8 mouse cellular contexts compared by ENCODE assay signal in genomic region chr13:112721946-112722729, GRCm38 (mm10).
DNase-seq lines count a peak whose midpoint lies in the region; ATAC-seq and TF ChIP-seq lines count a peak whose summit lies in the region.

No protein-coding gene starts in this region.

- no peak overlapping the region for H3K9ac ChIP-seq in hindbrain, embryonic 11.5 days (ENCODE audit: low read depth, low read length)
- H3K9ac ChIP-seq in embryonic facial prominence, embryonic 15.5 days, result no peak overlapping the region
- no peak overlapping the region for H3K9ac ChIP-seq in limb, embryonic 12.5 days (replicated peaks)

- peaks cover 14% of the 10 kb centered on the region; the same call in 1 of the 2 replicates for H3K36me3 ChIP-seq in hindbrain, embryonic 10.5 days
- no peaks in the 10 kb centered on the region for H3K36me3 ChIP-seq in hindbrain, embryonic 11.5 days (ENCODE audit: control insufficient read depth, insufficient read depth, low read length)
- no peaks in the 10 kb centered on the region for H3K36me3 ChIP-seq in embryonic facial prominence, embryonic 15.5 days
- H3K36me3 ChIP-seq in kidney, adult 2 months (ENCODE audit: control insufficient read depth, insufficient read depth, low read length), result no peaks in the 10 kb centered on the region
- peaks cover 5% of the 10 kb centered on the region; the same call in 1 of the 2 replicates for H3K36me3 ChIP-seq in limb, embryonic 12.5 days

- no peak for TF ChIP-seq POLR2A in kidney, adult 2 months (IDR thresholded peaks at IDR 0.05; ENCODE audit: low read depth, low read length)

- H3K4me1 ChIP-seq in hindbrain, embryonic 10.5 days (replicated peaks), result peaks cover 10% of the 10 kb centered on the region
- H3K4me1 ChIP-seq in hindbrain, embryonic 11.5 days (replicated peaks; ENCODE audit: control insufficient read depth, insufficient read depth, low read length), result no peaks in the 10 kb centered on the region
- H3K4me1 ChIP-seq in embryonic facial prominence, embryonic 15.5 days, result peaks cover 5% of the 10 kb centered on the region; the same call in 1 of the 2 replicates
- H3K4me1 ChIP-seq in kidney, adult 2 months (ENCODE audit: control insufficient read depth, insufficient read depth, low read length), result no peaks in the 10 kb centered on the region
- peaks cover 22% of the 10 kb centered on the region for H3K4me1 ChIP-seq in limb, embryonic 12.5 days (replicated peaks)

- no peaks in the 10 kb centered on the region for H3K9me3 ChIP-seq in hindbrain, embryonic 10.5 days
- H3K9me3 ChIP-seq in hindbrain, embryonic 11.5 days (ENCODE audit: control insufficient read depth, low read length), result no peaks in the 10 kb centered on the region
- no peaks in the 10 kb centered on the region for H3K9me3 ChIP-seq in embryonic facial prominence, embryonic 15.5 days (replicated peaks)
- H3K9me3 ChIP-seq in limb, embryonic 12.5 days, result no peaks in the 10 kb centered on the region

- H3K4me2 ChIP-seq in hindbrain, embryonic 11.5 days (replicated peaks; ENCODE audit: low read depth, low read length), result no peak overlapping the region
- no peak overlapping the region for H3K4me2 ChIP-seq in embryonic facial prominence, embryonic 15.5 days (replicated peaks)
- no peak overlapping the region for H3K4me2 ChIP-seq in limb, embryonic 12.5 days

- peak overlapping the region; percentile 64 for H3K27ac ChIP-seq in hindbrain, embryonic 10.5 days
- no peak overlapping the region for H3K27ac ChIP-seq in hindbrain, embryonic 11.5 days (ENCODE audit: low read depth, low read length)
- peak overlapping the region; percentile 76 for H3K27ac ChIP-seq in embryonic facial prominence, embryonic 15.5 days (replicated peaks)
- H3K27ac ChIP-seq in kidney, adult 2 months (ENCODE audit: insufficient read depth, low read depth, low read length), result peak overlapping the region; percentile 91
- peak overlapping the region; percentile 71 for H3K27ac ChIP-seq in limb, embryonic 12.5 days

- WGBS in hindbrain, embryonic 10.5 days, result 37% methylated on average over 9 of the region's 9 CpGs
- 43% methylated on average over 9 of the region's 9 CpGs for WGBS in hindbrain, embryonic 11.5 days
- 32% methylated on average over 9 of the region's 9 CpGs for WGBS in embryonic facial prominence, embryonic 15.5 days
- WGBS in kidney, adult 2 months, result 71% methylated on average over 9 of the region's 9 CpGs
- 46% methylated on average over 9 of the region's 9 CpGs for WGBS in limb, embryonic 12.5 days

- DNase-seq in hindbrain, embryonic 10.5 days (ENCODE audit: low spot score), result no peak
- DNase-seq in hindbrain, embryonic 11.5 days (ENCODE audit: low spot score), result no peak
- DNase-seq in kidney, adult 2 months, result peak; percentile 61
- DNase-seq in skeletal muscle tissue, adult 2 months (ENCODE audit: low read depth, low spot score), result peak; percentile 58
- DNase-seq in cerebellum, adult 9-11 months, result no peak

- ATAC-seq in hindbrain, embryonic 11.5 days (ENCODE audit: low FRiP score), result no peak
- peak; percentile 75 for ATAC-seq in embryonic facial prominence, embryonic 15.5 days (ENCODE audit: insufficient number of reproducible peaks, low FRiP score, low TSS enrichment, low read depth)
- ATAC-seq in limb, embryonic 12.5 days (ENCODE audit: insufficient number of reproducible peaks, insufficient read depth, low FRiP score, low TSS enrichment, low read depth), result no peak
- no peak for ATAC-seq in erythroid progenitor cell, adult 5-6 weeks (replicated peaks; ENCODE audit: low FRiP score, poor library complexity, severe bottlenecking)

- no peak overlapping the region for H3K4me3 ChIP-seq in hindbrain, embryonic 10.5 days
- no peak overlapping the region for H3K4me3 ChIP-seq in hindbrain, embryonic 11.5 days (ENCODE audit: low read depth, low read length)
- H3K4me3 ChIP-seq in embryonic facial prominence, embryonic 15.5 days (replicated peaks), result no peak overlapping the region
- H3K4me3 ChIP-seq in kidney, adult 2 months (ENCODE audit: insufficient read depth, low read depth, low read length), result no peak overlapping the region
- H3K4me3 ChIP-seq in limb, embryonic 12.5 days (replicated peaks), result no peak overlapping the region

- no peaks in the 10 kb centered on the region for H3K27me3 ChIP-seq in hindbrain, embryonic 10.5 days (ENCODE audit: insufficient read depth, poor library complexity, severe bottlenecking)
- H3K27me3 ChIP-seq in hindbrain, embryonic 11.5 days (ENCODE audit: control insufficient read depth, insufficient read depth, low read length), result no peaks in the 10 kb centered on the region
- H3K27me3 ChIP-seq in embryonic facial prominence, embryonic 15.5 days, result no peaks in the 10 kb centered on the region
- H3K27me3 ChIP-seq in kidney, adult 2 months (replicated peaks; ENCODE audit: control insufficient read depth, insufficient read depth, low read length), result no peaks in the 10 kb centered on the region
- no peaks in the 10 kb centered on the region for H3K27me3 ChIP-seq in limb, embryonic 12.5 days

- no peak for TF ChIP-seq CTCF in kidney, adult 2 months (conservative IDR thresholded peaks at IDR 0.05; ENCODE audit: insufficient read depth, insufficient read length, low read depth, low read length)

Comparison
In these comparisons a context has a peak if more than half of its experiments do, and no peak if none do; other contexts are left out.
1. DNase-seq: peak in kidney, adult 2 months (single experiment) and skeletal muscle tissue, adult 2 months (single experiment); none in hindbrain, embryonic 10.5 days (single experiment), hindbrain, embryonic 11.5 days (single experiment) and cerebellum, adult 9-11 months (single experiment).